Mouse (Mus musculus) intestine, embryonic 15.5 days (tissue): ENCODE data around the gene Wdr1. TPM values are rescaled to one million over a fixed set of nuclear protein-coding genes. Genes with fewer than 3 reads are reported as not detected.
A peak's percentile ranks its signal among the peaks of the same experiment; 100 is the strongest.

Experiments used
- ATAC-seq: fragments of 200-750 bp; cut with Nextera tagmentation; 2 replicates; pipeline ENCODE4 v1.8.0; 2017; ENCODE audit warnings: moderate TSS enrichment, moderate library complexity
- H3K27ac ChIP-seq: fragments of 300-500 bp; sonication (generic); 2 replicates; pipeline ENCODE4 v1.5.1; 2015; ENCODE audit warnings: mild to moderate bottlenecking, inconsistent platforms
- H3K27me3 ChIP-seq: fragments of 300-500 bp; sonication (generic); replicated peaks from 2 replicates; pipeline ENCODE4 v1.6.1; 2015; ENCODE audit warnings: inconsistent platforms
- H3K36me3 ChIP-seq: fragments of 300-500 bp; sonication (generic); 2 replicates; pipeline ENCODE4 v1.6.1; 2015; ENCODE audit warnings: inconsistent platforms
- H3K4me1 ChIP-seq: fragments of 300-500 bp; sonication (generic); replicated peaks from 2 replicates; pipeline ENCODE4 v1.6.1; 2015; ENCODE audit warnings: inconsistent platforms
- H3K4me2 ChIP-seq: fragments of 300-500 bp; sonication (generic); replicated peaks from 2 replicates; pipeline ENCODE4 v1.6.1; 2015; ENCODE audit warnings: mild to moderate bottlenecking, inconsistent platforms
- H3K4me3 ChIP-seq: fragments of 300-500 bp; sonication (generic); replicated peaks from 2 replicates; pipeline ENCODE4 v1.5.1; 2015; ENCODE audit warnings: inconsistent platforms
- H3K9ac ChIP-seq: fragments of 300-500 bp; sonication (generic); 2 replicates; pipeline ENCODE4 v1.6.1; 2015; ENCODE audit warnings: inconsistent platforms
- H3K9me3 ChIP-seq: fragments of 300-500 bp; sonication (generic); 2 replicates; pipeline ENCODE4 v1.6.1; 2016; ENCODE audit warnings: inconsistent platforms
- WGBS: fragments of 180-500 bp; shearing (Covaris S2); methylation state at CpG from one replicate; pipeline ENCODE4 v1.1.7; 2015; 5-methylcytosine and 5-hydroxymethylcytosine counted together
- polyA plus RNA-seq: library from polyadenylated mRNA; unstranded; fragments of >200 nt; fragmentation: Nextera tagmentation; extraction: Ambion mirVana; gene quantifications from 2 replicates; pipeline ENCODE4 v1.2.1, GENCODE M21; 2015

Gene Wdr1
- polyA plus RNA-seq, 1 experiment from 2014 or later, result 240 TPM

DNA sequence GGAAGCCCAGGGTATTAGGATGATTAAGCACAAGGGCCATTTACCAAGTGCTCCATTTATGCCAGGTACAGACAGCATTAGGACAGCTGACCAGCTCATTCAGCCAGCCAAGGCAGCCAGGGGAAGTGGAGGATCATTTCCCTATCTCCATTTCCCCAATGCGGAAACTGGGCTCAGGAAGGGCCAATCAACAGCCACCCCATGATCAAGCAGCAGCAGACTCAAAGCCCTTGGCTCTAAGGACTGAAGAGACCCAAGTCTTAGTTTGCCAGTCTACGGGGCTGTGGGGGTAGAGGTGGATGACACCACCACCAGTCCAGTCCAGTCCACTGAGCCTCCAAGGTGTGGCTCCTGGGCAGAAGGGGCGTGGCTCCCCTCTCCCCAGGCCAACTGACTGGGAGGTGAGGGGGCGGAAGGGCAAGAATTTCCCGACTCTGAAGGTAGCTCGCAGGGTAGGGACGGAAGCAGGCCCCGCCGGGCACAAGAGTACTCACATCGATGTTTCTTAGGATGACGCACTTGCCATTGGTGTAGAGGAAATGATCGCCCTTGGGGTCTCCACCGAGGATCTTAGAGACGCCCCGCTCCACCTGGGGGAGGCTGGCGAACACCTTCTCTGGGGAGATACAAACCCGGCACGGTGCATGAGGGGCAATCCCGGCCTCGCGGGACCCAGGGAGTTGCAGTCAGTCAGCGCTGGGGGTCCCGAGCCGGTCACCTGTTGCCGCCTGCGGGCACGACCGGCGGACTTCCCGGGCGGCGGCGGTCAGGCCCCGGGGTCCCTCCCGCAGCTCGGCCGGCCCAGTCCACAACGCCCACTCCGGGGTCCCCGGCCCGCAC, 2.2 kb downstream of the Wdr1 start:
- Histone ChIP-seq H3K27me3 (no peaks in the 10 kb centered on the region), H3K4me2 (peak overlapping the region; percentile 74), H3K9ac (peak overlapping the region; percentile 79), H3K27ac (peak overlapping the region; percentile 94), H3K4me1 (peaks cover 33% of the 10 kb centered on the region), H3K9me3 (no peaks in the 10 kb centered on the region), H3K4me3 (peak overlapping the region; percentile 65), H3K36me3 (peaks cover 13% of the 10 kb centered on the region; the same call in 1 of the 2 replicates)
- 2% methylated on average over 41 of the region's 41 CpGs for WGBS
- ATAC-seq, result peak; percentile 52

- H3K27me3 ChIP-seq, result no peaks in the 10 kb centered on the region
- 0 out of 2 replicates have a peak overlapping the region, but pooled peaks have one; percentile 4 for H3K4me3 ChIP-seq
- H3K36me3 ChIP-seq, result peaks cover 18% of the 10 kb centered on the region; the same call in 1 of the 2 replicates
- H3K4me2 ChIP-seq, result 0 out of 2 replicates have a peak overlapping the region, but pooled peaks have one; percentile 74
- no peak overlapping the region for H3K27ac ChIP-seq
- no peak for ATAC-seq
- 91% methylated on average over 5 of the region's 5 CpGs for WGBS
- H3K9me3 ChIP-seq, result no peaks in the 10 kb centered on the region
- H3K4me1 ChIP-seq, result peaks cover 42% of the 10 kb centered on the region
- no peak overlapping the region for H3K9ac ChIP-seq
These were observed 4.2 kb downstream of the Wdr1 start for GRCm38 (mm10) chr5:38558831-38559230.

- H3K9me3 ChIP-seq, result no peaks in the 10 kb centered on the region
- no peak for ATAC-seq
- no peak overlapping the region for H3K27ac ChIP-seq
- no peak overlapping the region for H3K4me3 ChIP-seq
- 89% methylated on average over 4 of the region's 4 CpGs for WGBS
- H3K36me3 ChIP-seq, result peaks cover 18% of the 10 kb centered on the region; the same call in 1 of the 2 replicates
- no peak overlapping the region for H3K9ac ChIP-seq
- H3K4me2 ChIP-seq, result no peak overlapping the region
- H3K27me3 ChIP-seq, result no peaks in the 10 kb centered on the region
- peaks cover 46% of the 10 kb centered on the region for H3K4me1 ChIP-seq
These were observed 5.2 kb downstream of the Wdr1 start for GRCm38 (mm10) chr5:38557811-38558210.

GRCm38 (mm10) chr5:38556406-38556805, 6.6 kb downstream of the Wdr1 start:
- Histone ChIP-seq H3K27ac (no peak overlapping the region), H3K36me3 (peaks cover 18% of the 10 kb centered on the region; the same call in 1 of the 2 replicates), H3K4me2 (no peak overlapping the region), H3K9ac (no peak overlapping the region), H3K4me3 (no peak overlapping the region), H3K4me1 (peaks cover 49% of the 10 kb centered on the region), H3K27me3 (no peaks in the 10 kb centered on the region), H3K9me3 (no peaks in the 10 kb centered on the region)
- WGBS, result 65% methylated on average over 3 of the region's 3 CpGs
- no peak for ATAC-seq

GRCm38 (mm10) chr5:38553953-38554352, 9.1 kb downstream of the Wdr1 start:
- H3K4me1 ChIP-seq, result peaks cover 54% of the 10 kb centered on the region
- no peak overlapping the region for H3K4me3 ChIP-seq
- WGBS, result 48% methylated on average over 3 of the region's 3 CpGs
- no peak overlapping the region for H3K4me2 ChIP-seq
- no peak overlapping the region for H3K9ac ChIP-seq
- peaks cover 23% of the 10 kb centered on the region for H3K36me3 ChIP-seq
- no peak for ATAC-seq
- no peaks in the 10 kb centered on the region for H3K9me3 ChIP-seq
- H3K27me3 ChIP-seq, result no peaks in the 10 kb centered on the region
- no peak overlapping the region for H3K27ac ChIP-seq

- Histone ChIP-seq H3K4me1 (peaks cover 51% of the 10 kb centered on the region), H3K9ac (no peak overlapping the region), H3K4me3 (no peak overlapping the region), H3K27ac (no peak overlapping the region), H3K27me3 (no peaks in the 10 kb centered on the region), H3K9me3 (no peaks in the 10 kb centered on the region), H3K4me2 (no peak overlapping the region), H3K36me3 (peaks cover 25% of the 10 kb centered on the region)
- WGBS, result 89% methylated on average over 4 of the region's 4 CpGs
- ATAC-seq, result no peak
These were observed 9.5 kb downstream of the Wdr1 start for GRCm38 (mm10) chr5:38553491-38553890.

GRCm38 (mm10) chr5:38552615-38553014, 10.4 kb downstream of the Wdr1 start:
- Histone ChIP-seq H3K4me2 (no peak overlapping the region), H3K27ac (no peak overlapping the region), H3K9ac (no peak overlapping the region), H3K9me3 (no peaks in the 10 kb centered on the region), H3K36me3 (peaks cover 26% of the 10 kb centered on the region), H3K4me3 (no peak overlapping the region), H3K27me3 (no peaks in the 10 kb centered on the region), H3K4me1 (peaks cover 47% of the 10 kb centered on the region)
- 48% methylated on average over 3 of the region's 3 CpGs for WGBS
- no peak for ATAC-seq

- no peak overlapping the region for H3K9ac ChIP-seq
- H3K9me3 ChIP-seq, result no peaks in the 10 kb centered on the region
- ATAC-seq, result peak; percentile 71
- H3K4me1 ChIP-seq, result peaks cover 40% of the 10 kb centered on the region
- no peak overlapping the region for H3K4me3 ChIP-seq
- WGBS, result 68% methylated on average over 1 of the region's 1 CpGs
- H3K27ac ChIP-seq, result peak overlapping the region; percentile 77
- H3K36me3 ChIP-seq, result peaks cover 45% of the 10 kb centered on the region
- H3K27me3 ChIP-seq, result no peaks in the 10 kb centered on the region
- no peak overlapping the region for H3K4me2 ChIP-seq
These were observed 12.7 kb downstream of the Wdr1 start for GRCm38 (mm10) chr5:38550221-38550768.

- Histone ChIP-seq H3K4me2 (0 out of 2 replicates have a peak overlapping the region, but pooled peaks have one; percentile 19), H3K9ac (no peak overlapping the region), H3K4me3 (no peak overlapping the region), H3K27ac (peak overlapping the region; percentile 77), H3K36me3 (peaks cover 48% of the 10 kb centered on the region), H3K9me3 (no peaks in the 10 kb centered on the region), H3K4me1 (peaks cover 37% of the 10 kb centered on the region), H3K27me3 (no peaks in the 10 kb centered on the region)
- ATAC-seq, result peak; percentile 32
- WGBS, result 46% methylated on average over 3 of the region's 3 CpGs
These were observed 13.5 kb downstream of the Wdr1 start for GRCm38 (mm10) chr5:38549461-38549909.

DNA sequence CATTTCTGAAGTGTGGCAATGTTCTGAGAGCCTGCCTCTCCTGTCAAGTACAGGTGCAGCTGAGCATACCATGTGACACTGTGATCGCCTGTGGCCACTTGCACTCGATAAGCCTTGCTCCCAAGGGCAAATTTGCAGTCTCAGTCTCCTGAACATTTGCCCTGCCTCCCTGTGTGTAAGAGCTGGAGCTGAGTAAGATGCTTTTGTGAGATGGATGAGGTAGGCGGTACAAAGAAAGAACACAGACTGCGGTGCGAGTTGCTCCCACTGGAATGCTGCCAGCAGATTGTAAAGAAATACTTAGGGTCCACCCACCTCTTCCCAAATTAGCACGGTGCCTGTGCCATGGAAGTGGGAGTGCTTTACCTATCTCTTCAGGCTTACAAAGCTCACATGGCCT, 15.6 kb downstream of the Wdr1 start:
- Histone ChIP-seq H3K4me1 (peaks cover 26% of the 10 kb centered on the region), H3K9ac (no peak overlapping the region), H3K4me2 (no peak overlapping the region), H3K27ac (no peak overlapping the region), H3K4me3 (no peak overlapping the region), H3K27me3 (no peaks in the 10 kb centered on the region), H3K9me3 (no peaks in the 10 kb centered on the region), H3K36me3 (peaks cover 57% of the 10 kb centered on the region)
- 65% methylated on average over 6 of the region's 6 CpGs for WGBS
- no peak for ATAC-seq

DNA sequence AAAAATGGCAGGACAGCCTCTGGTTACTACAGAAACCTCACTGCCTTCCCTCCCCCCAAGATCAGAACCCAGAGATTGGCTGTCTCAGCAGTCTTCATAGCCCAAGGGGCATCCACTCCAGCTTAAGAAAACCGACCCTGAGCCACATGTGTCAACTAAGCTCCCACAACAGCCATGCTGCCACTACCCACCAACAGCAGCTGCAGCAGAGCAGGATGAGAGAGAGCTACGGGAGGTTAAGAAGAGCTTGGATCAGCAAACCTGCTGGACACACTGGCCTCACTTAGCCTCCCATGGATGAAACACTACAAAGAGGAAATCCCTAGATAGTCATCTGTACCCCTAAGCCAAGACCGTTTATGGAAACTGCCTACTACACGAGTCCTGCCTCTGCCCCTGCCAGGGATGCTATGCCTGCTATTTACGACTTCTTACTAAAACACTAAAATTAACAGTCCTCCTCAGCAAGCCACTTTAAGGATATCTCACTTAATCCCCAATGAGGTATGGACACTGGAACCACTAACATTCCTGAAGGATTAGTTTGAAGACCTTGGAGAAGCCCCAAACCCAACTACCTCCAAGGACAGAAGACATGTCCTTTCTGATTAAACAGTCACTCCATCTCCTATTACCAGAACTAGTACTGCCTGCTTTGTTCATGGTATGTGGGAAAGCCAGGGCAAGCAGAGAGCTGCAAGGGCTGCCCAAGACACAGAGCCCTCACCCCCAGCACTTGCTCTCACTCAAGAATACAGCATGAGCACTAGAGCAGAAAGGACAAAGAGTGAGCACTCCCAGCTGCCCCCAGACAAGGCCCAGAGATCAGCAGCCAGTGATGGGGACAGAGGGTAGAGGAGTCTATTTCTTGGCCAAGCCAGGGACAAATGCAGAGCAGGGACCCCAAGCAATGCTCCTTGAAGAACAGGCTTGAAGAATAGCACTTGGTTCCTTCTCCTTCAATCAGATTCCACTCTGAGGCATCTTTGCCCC, 18.3 kb downstream of the Wdr1 start:
- Histone ChIP-seq H3K9ac (no peak overlapping the region), H3K36me3 (peaks cover 70% of the 10 kb centered on the region), H3K27me3 (no peaks in the 10 kb centered on the region), H3K4me3 (no peak overlapping the region), H3K4me1 (peaks cover 8% of the 10 kb centered on the region), H3K27ac (no peak overlapping the region), H3K4me2 (no peak overlapping the region), H3K9me3 (no peaks in the 10 kb centered on the region)
- 59% methylated on average over 5 of the region's 5 CpGs for WGBS
- ATAC-seq, result no peak
